Mouse (Mus musculus) ES-Bruce4 (cell line): ENCODE measurements around the gene Kcns1.

Experiments used
- CTCF ChIP-seq: IDR thresholded peaks from one replicate; pipeline ENCODE4 v1.8.1; 2011; ENCODE audit warnings: low read depth, low read length
- POLR2A ChIP-seq: IDR thresholded peaks from one replicate; pipeline ENCODE4 v1.8.1; 2011; ENCODE audit warnings: low read length; ENCODE audit not compliant: insufficient read depth

DNA sequence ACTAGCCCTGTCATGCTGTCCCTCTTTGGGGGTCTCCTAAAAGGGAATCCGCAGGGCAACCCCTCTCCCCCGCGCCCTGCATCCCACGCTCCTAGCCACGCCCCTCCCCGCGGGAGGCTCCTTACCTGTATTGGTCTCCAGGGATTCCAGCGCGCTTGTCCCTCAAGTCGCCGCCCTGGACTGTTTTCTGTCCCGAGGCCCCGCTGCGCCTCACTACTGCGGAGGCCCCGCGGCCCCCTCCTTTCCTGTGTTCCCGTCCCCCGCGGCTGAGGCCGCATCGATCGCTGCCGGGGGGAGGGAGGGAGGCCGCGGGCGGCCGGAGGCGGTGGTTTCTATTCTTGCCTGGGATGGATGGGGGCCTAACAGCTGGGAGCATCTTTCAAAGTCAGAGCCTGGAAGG lies at the start of gene Kcns1:
- TF ChIP-seq POLR2A (no peak), CTCF (no peak)
